Comparison of ENCODE assay signal across 8 mouse cellular contexts in the genomic region with DNA sequence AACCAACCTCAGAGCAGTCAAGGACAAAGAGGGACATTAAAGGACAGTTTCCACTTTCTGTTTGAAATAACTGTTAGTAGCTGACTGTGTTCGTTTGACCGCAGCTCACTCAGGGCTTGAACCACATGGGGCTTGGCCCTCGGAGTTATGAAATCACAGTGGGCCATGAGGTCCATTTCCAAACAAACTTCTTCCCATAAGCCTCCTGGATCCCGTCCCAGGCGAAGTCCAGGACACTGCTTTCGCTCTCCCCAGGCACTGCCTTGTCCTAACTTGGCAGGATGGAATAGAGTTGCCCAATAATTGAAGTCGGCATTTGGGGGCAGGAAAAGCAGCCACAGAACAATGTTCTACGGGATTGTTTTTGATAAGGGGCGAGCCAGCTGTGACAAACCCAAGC.
DNase-seq lines count a peak whose midpoint lies in the region; ATAC-seq and TF ChIP-seq lines count a peak whose summit lies in the region.

No protein-coding gene starts in this region.

- no peak for DNase-seq in spleen, adult 2 months (ENCODE audit: low read depth in 1 of 2, low spot score in 2 of 2)
- no peak for DNase-seq in spleen, postnatal 14 days (ENCODE audit: low spot score in 2 of 2)
- DNase-seq in embryonic facial prominence, embryonic 14.5 days (ENCODE audit: low spot score) = peak; percentile 31
- DNase-seq in kidney, postnatal 25 days = peak; percentile 58 to 78
- DNase-seq in midbrain, postnatal 0 days (ENCODE audit: low spot score) = no peak
- DNase-seq in right cerebral cortex, postnatal 25 days = no peak

- no peaks in the 10 kb centered on the region for H3K4me1 ChIP-seq in spleen, adult 2 months (ENCODE audit: control insufficient read depth, insufficient read depth, insufficient read length)
- H3K4me1 ChIP-seq in embryonic facial prominence, embryonic 14.5 days (ENCODE audit: control insufficient read depth, insufficient read depth, low read length) = peaks cover 26% of the 10 kb centered on the region
- peaks cover 11% of the 10 kb centered on the region for H3K4me1 ChIP-seq in stomach, embryonic 15.5 days
- no peaks in the 10 kb centered on the region for H3K4me1 ChIP-seq in midbrain, embryonic 13.5 days (replicated peaks)
- no peaks in the 10 kb centered on the region for H3K4me1 ChIP-seq in midbrain, postnatal 0 days (ENCODE audit: insufficient read depth, low read length)

- H3K9me3 ChIP-seq in embryonic facial prominence, embryonic 14.5 days (ENCODE audit: control insufficient read depth, low read length) = no peaks in the 10 kb centered on the region
- no peaks in the 10 kb centered on the region for H3K9me3 ChIP-seq in stomach, embryonic 15.5 days
- H3K9me3 ChIP-seq in midbrain, embryonic 13.5 days = no peaks in the 10 kb centered on the region
- H3K9me3 ChIP-seq in midbrain, postnatal 0 days (ENCODE audit: low read length) = no peaks in the 10 kb centered on the region

- peak overlapping the region; percentile 33; the same call in 1 of the 2 replicates for H3K27ac ChIP-seq in spleen, adult 2 months (ENCODE audit: insufficient read depth, low read length)
- peak overlapping the region; percentile 2; the same call in 1 of the 2 replicates for H3K27ac ChIP-seq in embryonic facial prominence, embryonic 14.5 days (replicated peaks; ENCODE audit: low read depth, low read length)
- H3K27ac ChIP-seq in stomach, embryonic 15.5 days = peak overlapping the region; percentile 7; the same call in 1 of the 2 replicates
- no peak overlapping the region for H3K27ac ChIP-seq in midbrain, embryonic 13.5 days
- no peak overlapping the region for H3K27ac ChIP-seq in midbrain, postnatal 0 days (ENCODE audit: low read depth, low read length)

- no peak overlapping the region for H3K4me2 ChIP-seq in embryonic facial prominence, embryonic 14.5 days (ENCODE audit: low read depth, low read length)
- H3K4me2 ChIP-seq in stomach, embryonic 15.5 days = no peak overlapping the region
- H3K4me2 ChIP-seq in midbrain, embryonic 13.5 days (replicated peaks) = no peak overlapping the region
- no peak overlapping the region for H3K4me2 ChIP-seq in midbrain, postnatal 0 days (ENCODE audit: low read depth, low read length, poor library complexity, severe bottlenecking)

- H3K27me3 ChIP-seq in spleen, adult 2 months (ENCODE audit: control insufficient read depth, insufficient read depth, low read length) = no peaks in the 10 kb centered on the region
- no peaks in the 10 kb centered on the region for H3K27me3 ChIP-seq in embryonic facial prominence, embryonic 14.5 days (replicated peaks; ENCODE audit: control insufficient read depth, insufficient read depth, low read length)
- H3K27me3 ChIP-seq in stomach, embryonic 15.5 days (replicated peaks) = no peaks in the 10 kb centered on the region
- no peaks in the 10 kb centered on the region for H3K27me3 ChIP-seq in midbrain, embryonic 13.5 days
- H3K27me3 ChIP-seq in midbrain, postnatal 0 days (ENCODE audit: insufficient read depth, low read length) = no peaks in the 10 kb centered on the region

- no peak for TF ChIP-seq POLR2A in spleen, adult 2 months (IDR thresholded peaks at IDR 0.05; ENCODE audit: low read depth, low read length)

- H3K36me3 ChIP-seq in spleen, adult 2 months (ENCODE audit: control insufficient read depth, insufficient read depth, low read length) = no peaks in the 10 kb centered on the region
- no peaks in the 10 kb centered on the region for H3K36me3 ChIP-seq in embryonic facial prominence, embryonic 14.5 days (ENCODE audit: control insufficient read depth, insufficient read depth, low read length)
- no peaks in the 10 kb centered on the region for H3K36me3 ChIP-seq in stomach, embryonic 15.5 days
- H3K36me3 ChIP-seq in midbrain, embryonic 13.5 days = no peaks in the 10 kb centered on the region
- no peaks in the 10 kb centered on the region for H3K36me3 ChIP-seq in midbrain, postnatal 0 days (ENCODE audit: insufficient read depth, low read length)

- H3K9ac ChIP-seq in embryonic facial prominence, embryonic 14.5 days (ENCODE audit: low read depth, low read length) = no peak overlapping the region
- no peak overlapping the region for H3K9ac ChIP-seq in stomach, embryonic 15.5 days
- H3K9ac ChIP-seq in midbrain, embryonic 13.5 days (replicated peaks) = no peak overlapping the region
- no peak overlapping the region for H3K9ac ChIP-seq in midbrain, postnatal 0 days (replicated peaks; ENCODE audit: low read length, poor library complexity, severe bottlenecking)

- no peak for ATAC-seq in embryonic facial prominence, embryonic 14.5 days (ENCODE audit: low read depth)
- ATAC-seq in stomach, embryonic 15.5 days (ENCODE audit: insufficient read depth, low FRiP score, low read depth) = no peak
- no peak for ATAC-seq in midbrain, embryonic 13.5 days
- ATAC-seq in midbrain, postnatal 0 days (ENCODE audit: low FRiP score) = no peak

- no peak overlapping the region for H3K4me3 ChIP-seq in spleen, adult 2 months (ENCODE audit: extremely low read depth, insufficient read depth, insufficient read length)
- no peak overlapping the region for H3K4me3 ChIP-seq in embryonic facial prominence, embryonic 14.5 days (ENCODE audit: low read depth, low read length)
- no peak overlapping the region for H3K4me3 ChIP-seq in stomach, embryonic 15.5 days (replicated peaks)
- no peak overlapping the region for H3K4me3 ChIP-seq in midbrain, embryonic 13.5 days (replicated peaks)
- no peak overlapping the region for H3K4me3 ChIP-seq in midbrain, postnatal 0 days (ENCODE audit: low read depth, low read length)

- 87% methylated on average over 9 of the region's 9 CpGs for WGBS in spleen, adult 2 months
- 59% methylated on average over 9 of the region's 9 CpGs for WGBS in embryonic facial prominence, embryonic 14.5 days
- 49% methylated on average over 9 of the region's 9 CpGs for WGBS in stomach, embryonic 15.5 days
- 80% methylated on average over 9 of the region's 9 CpGs for WGBS in midbrain, embryonic 13.5 days
- WGBS in midbrain, postnatal 0 days = 74% methylated on average over 9 of the region's 9 CpGs

- no peak for TF ChIP-seq CTCF in spleen, adult 2 months (IDR thresholded peaks at IDR 0.05; ENCODE audit: extremely low read depth, insufficient read depth, insufficient read length, insufficient replicate concordance)
- no peak for TF ChIP-seq CTCF in midbrain, postnatal 0 days (IDR thresholded peaks at IDR 0.05)

Comparison
In these comparisons a context has a peak if more than half of its experiments do, and no peak if none do; other contexts are left out.
1. DNase-seq: peak in embryonic facial prominence, embryonic 14.5 days (single experiment) and kidney, postnatal 25 days (2 of 2); none in spleen, adult 2 months (0 of 2), spleen, postnatal 14 days (0 of 2), midbrain, postnatal 0 days (single experiment) and right cerebral cortex, postnatal 25 days (single experiment).
2. H3K27ac ChIP-seq: peak in spleen, adult 2 months (single experiment), embryonic facial prominence, embryonic 14.5 days (single experiment) and stomach, embryonic 15.5 days (single experiment); none in midbrain, embryonic 13.5 days (single experiment) and midbrain, postnatal 0 days (single experiment).